In the genomic region with DNA sequence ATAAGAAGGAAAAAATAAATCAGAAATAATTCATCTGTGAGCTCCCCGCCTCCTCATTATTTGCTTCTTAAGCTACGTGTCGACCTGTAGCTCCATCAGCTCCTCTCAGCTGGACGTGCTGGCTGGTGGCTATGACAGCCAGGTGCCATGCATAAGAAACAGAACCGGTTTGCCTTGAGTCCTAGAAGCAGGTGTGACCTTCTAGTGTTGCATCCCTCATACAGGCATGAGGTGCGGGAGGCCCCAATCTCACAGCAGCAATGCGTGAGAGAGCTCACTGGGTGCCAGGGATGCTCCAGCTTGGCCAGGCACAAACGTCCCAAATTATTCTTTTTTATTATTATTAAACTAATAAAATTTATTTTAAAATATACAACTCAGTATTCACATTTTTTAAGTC, we compare ENCODE assay signal across 20 mouse cellular contexts.
DNase-seq lines count a peak whose midpoint lies in the region; ATAC-seq and TF ChIP-seq lines count a peak whose summit lies in the region.
"Had no signal": no experiment of that assay in that cellular context is flagged by ENCODE, and none has a peak within 500 bp of the region (broad histone marks: within the 10 kb centered on the region; RNA-seq: fewer than 3 reads in every experiment).

No protein-coding gene starts in this region.

- TF ChIP-seq CTCF in intestine, postnatal 0 days (IDR thresholded peaks at IDR 0.05; ENCODE audit: low read depth) = no peak
- TF ChIP-seq CTCF in lung, postnatal 0 days (IDR thresholded peaks at IDR 0.05) = no peak
- no peak for TF ChIP-seq CTCF in stomach, postnatal 0 days (IDR thresholded peaks at IDR 0.05; ENCODE audit: low read depth)
- TF ChIP-seq CTCF in left cerebral cortex, adult 2 months (IDR thresholded peaks at IDR 0.05) = no peak

- H3K9ac ChIP-seq in intestine, embryonic 14.5 days (ENCODE audit: low read length) = no peak overlapping the region
- H3K9ac ChIP-seq in intestine, postnatal 0 days (ENCODE audit: low read depth, low read length) = no peak overlapping the region
- H3K9ac ChIP-seq in lung, embryonic 15.5 days = no peak overlapping the region
- no peak overlapping the region for H3K9ac ChIP-seq in lung, postnatal 0 days (replicated peaks; ENCODE audit: low read depth)
- no peak overlapping the region for H3K9ac ChIP-seq in stomach, embryonic 14.5 days (replicated peaks; ENCODE audit: low read depth, low read length)
- no peak overlapping the region for H3K9ac ChIP-seq in stomach, postnatal 0 days (ENCODE audit: low read length)
- H3K9ac ChIP-seq: embryonic facial prominence, embryonic 15.5 days; hindbrain, embryonic 13.5 days had no signal

- DNase-seq in intestine, embryonic 14.5 days (ENCODE audit: low spot score) = peak; percentile 48
- no peak for DNase-seq in lung, postnatal 0 days (ENCODE audit: low spot score)
- DNase-seq in stomach, postnatal 0 days (ENCODE audit: low spot score) = no peak
- DNase-seq in left cerebral cortex, adult 2 months (ENCODE audit: extremely low spot score in 1 of 2, low spot score in 2 of 2) = no peak
- DNase-seq: adrenal gland, adult 8-10 months; cerebellum, adult 2 months; cerebellum, postnatal 14 days; embryo, embryonic 11 days; gastrocnemius, postnatal 36 days; heart, adult 18-20 months had no signal

- no peaks in the 10 kb centered on the region for H3K36me3 ChIP-seq in intestine, embryonic 14.5 days (ENCODE audit: control insufficient read depth, insufficient read depth, low read length)
- H3K36me3 ChIP-seq in intestine, postnatal 0 days (ENCODE audit: control insufficient read depth, insufficient read depth) = no peaks in the 10 kb centered on the region
- no peaks in the 10 kb centered on the region for H3K36me3 ChIP-seq in lung, embryonic 15.5 days
- no peaks in the 10 kb centered on the region for H3K36me3 ChIP-seq in lung, postnatal 0 days (ENCODE audit: insufficient read depth, low read length)
- H3K36me3 ChIP-seq in stomach, embryonic 14.5 days (ENCODE audit: control insufficient read depth, insufficient read depth, low read length) = no peaks in the 10 kb centered on the region
- no peaks in the 10 kb centered on the region for H3K36me3 ChIP-seq in stomach, postnatal 0 days (ENCODE audit: control insufficient read depth, insufficient read depth, low read length)
- H3K36me3 ChIP-seq: embryonic facial prominence, embryonic 15.5 days; forebrain, embryonic 10.5 days; hindbrain, embryonic 13.5 days had no signal

- intact Hi-C loops in left cerebral cortex, adult 2 months (cut with DNase I) = no loop called here

- no peaks in the 10 kb centered on the region for H3K27me3 ChIP-seq in intestine, embryonic 14.5 days (replicated peaks; ENCODE audit: control insufficient read depth, insufficient read depth, low read length)
- H3K27me3 ChIP-seq in intestine, postnatal 0 days (replicated peaks; ENCODE audit: control insufficient read depth, insufficient read depth, low read length) = no peaks in the 10 kb centered on the region
- H3K27me3 ChIP-seq in lung, embryonic 15.5 days = peaks cover 45% of the 10 kb centered on the region
- H3K27me3 ChIP-seq in lung, postnatal 0 days (replicated peaks; ENCODE audit: insufficient read depth, low read length) = no peaks in the 10 kb centered on the region
- H3K27me3 ChIP-seq in stomach, embryonic 14.5 days (ENCODE audit: control insufficient read depth, insufficient read depth, low read length) = no peaks in the 10 kb centered on the region
- no peaks in the 10 kb centered on the region for H3K27me3 ChIP-seq in stomach, postnatal 0 days (ENCODE audit: control insufficient read depth, insufficient read depth, low read length)
- H3K27me3 ChIP-seq: embryonic facial prominence, embryonic 15.5 days; hindbrain, embryonic 13.5 days had no signal

- TF ChIP-seq EP300 in lung, postnatal 0 days (IDR thresholded peaks at IDR 0.05) = no peak
- no peak for TF ChIP-seq EP300 in stomach, postnatal 0 days (optimal IDR thresholded peaks at IDR 0.05)

- ATAC-seq in intestine, embryonic 14.5 days (replicated peaks; ENCODE audit: low FRiP score, low TSS enrichment, low read depth) = no peak
- ATAC-seq in intestine, postnatal 0 days = no peak
- ATAC-seq in lung, embryonic 15.5 days (ENCODE audit: borderline replicate concordance, extremely low read depth, low FRiP score, low TSS enrichment) = no peak
- no peak for ATAC-seq in lung, postnatal 0 days
- no peak for ATAC-seq in stomach, embryonic 14.5 days (ENCODE audit: insufficient number of reproducible peaks, insufficient read depth, low FRiP score, low read depth)
- no peak for ATAC-seq in stomach, postnatal 0 days (ENCODE audit: low FRiP score, low TSS enrichment)
- ATAC-seq: forebrain, embryonic 14.5 days; hindbrain, postnatal 0 days had no signal

- no peak overlapping the region for H3K4me2 ChIP-seq in intestine, embryonic 14.5 days (ENCODE audit: low read length)
- no peak overlapping the region for H3K4me2 ChIP-seq in intestine, postnatal 0 days (replicated peaks; ENCODE audit: low read depth)
- H3K4me2 ChIP-seq in lung, embryonic 15.5 days = no peak overlapping the region
- no peak overlapping the region for H3K4me2 ChIP-seq in lung, postnatal 0 days (replicated peaks; ENCODE audit: low read depth, low read length)
- no peak overlapping the region for H3K4me2 ChIP-seq in stomach, embryonic 14.5 days (replicated peaks; ENCODE audit: low read depth, low read length)
- H3K4me2 ChIP-seq in stomach, postnatal 0 days (replicated peaks; ENCODE audit: low read depth) = no peak overlapping the region
- H3K4me2 ChIP-seq: embryonic facial prominence, embryonic 15.5 days; heart, embryonic 11.5 days; hindbrain, embryonic 13.5 days had no signal

- peak overlapping the region; percentile 82 for H3K27ac ChIP-seq in intestine, embryonic 14.5 days (ENCODE audit: low read depth)
- no peak overlapping the region for H3K27ac ChIP-seq in intestine, postnatal 0 days (ENCODE audit: low read depth, low read length)
- 0 out of 2 replicates have a peak overlapping the region, but pooled peaks have one; percentile 15 for H3K27ac ChIP-seq in lung, embryonic 15.5 days
- no peak overlapping the region for H3K27ac ChIP-seq in lung, postnatal 0 days (ENCODE audit: low read length)
- peak overlapping the region; percentile 87; the same call in 1 of the 2 replicates for H3K27ac ChIP-seq in stomach, embryonic 14.5 days (ENCODE audit: low read length)
- peak overlapping the region; percentile 71; the same call in 1 of the 2 replicates for H3K27ac ChIP-seq in stomach, postnatal 0 days (replicated peaks)
- H3K27ac ChIP-seq in left cerebral cortex, adult 2 months = no peak overlapping the region
- H3K27ac ChIP-seq: embryonic facial prominence, embryonic 15.5 days; forebrain, embryonic 10.5 days; hindbrain, embryonic 13.5 days; hindbrain, postnatal 0 days had no signal

- H3K4me3 ChIP-seq in intestine, embryonic 14.5 days (ENCODE audit: low read depth, low read length) = no peak overlapping the region
- no peak overlapping the region for H3K4me3 ChIP-seq in intestine, postnatal 0 days (ENCODE audit: low read depth, low read length)
- no peak overlapping the region for H3K4me3 ChIP-seq in lung, embryonic 15.5 days
- no peak overlapping the region for H3K4me3 ChIP-seq in lung, postnatal 0 days (ENCODE audit: low read depth, low read length)
- no peak overlapping the region for H3K4me3 ChIP-seq in stomach, embryonic 14.5 days (ENCODE audit: low read depth, low read length)
- no peak overlapping the region for H3K4me3 ChIP-seq in stomach, postnatal 0 days (ENCODE audit: low read depth, low read length)
- no peak overlapping the region for H3K4me3 ChIP-seq in left cerebral cortex, adult 2 months
- H3K4me3 ChIP-seq: embryonic facial prominence, embryonic 15.5 days; erythroblast, embryonic 14.5 days; forebrain, embryonic 10.5 days; hindbrain, embryonic 13.5 days had no signal

- no peaks in the 10 kb centered on the region for H3K9me3 ChIP-seq in intestine, embryonic 14.5 days (ENCODE audit: control insufficient read depth, low read length)
- no peaks in the 10 kb centered on the region for H3K9me3 ChIP-seq in intestine, postnatal 0 days (ENCODE audit: control insufficient read depth)
- H3K9me3 ChIP-seq in lung, embryonic 15.5 days = no peaks in the 10 kb centered on the region
- no peaks in the 10 kb centered on the region for H3K9me3 ChIP-seq in lung, postnatal 0 days (ENCODE audit: low read length)
- H3K9me3 ChIP-seq in stomach, embryonic 14.5 days (ENCODE audit: control insufficient read depth, low read depth, low read length) = no peaks in the 10 kb centered on the region
- no peaks in the 10 kb centered on the region for H3K9me3 ChIP-seq in stomach, postnatal 0 days (ENCODE audit: control insufficient read depth, low read length)
- H3K9me3 ChIP-seq: embryonic facial prominence, embryonic 15.5 days; forebrain, embryonic 10.5 days; hindbrain, embryonic 13.5 days had no signal

- H3K4me1 ChIP-seq in intestine, embryonic 14.5 days (replicated peaks; ENCODE audit: control insufficient read depth, insufficient read depth, low read length) = peaks cover 18% of the 10 kb centered on the region
- peaks cover 3% of the 10 kb centered on the region; the same call in 1 of the 2 replicates for H3K4me1 ChIP-seq in intestine, postnatal 0 days (replicated peaks; ENCODE audit: control insufficient read depth, insufficient read depth, low read length)
- H3K4me1 ChIP-seq in lung, embryonic 15.5 days = peaks cover 15% of the 10 kb centered on the region
- no peaks in the 10 kb centered on the region for H3K4me1 ChIP-seq in lung, postnatal 0 days (ENCODE audit: insufficient read depth, low read depth, low read length)
- peaks cover 15% of the 10 kb centered on the region for H3K4me1 ChIP-seq in stomach, embryonic 14.5 days (ENCODE audit: control insufficient read depth, insufficient read depth, low read length)
- 0 out of 2 replicates have a peak, but pooled peaks cover 5% of the 10 kb centered on the region for H3K4me1 ChIP-seq in stomach, postnatal 0 days (replicated peaks; ENCODE audit: control insufficient read depth, insufficient read depth)
- H3K4me1 ChIP-seq: forebrain, embryonic 10.5 days; hindbrain, embryonic 13.5 days had no signal

- WGBS in intestine, embryonic 14.5 days = 53% methylated on average over 8 of the region's 8 CpGs
- 58% methylated on average over 8 of the region's 8 CpGs for WGBS in intestine, postnatal 0 days
- 28% methylated on average over 8 of the region's 8 CpGs for WGBS in lung, embryonic 15.5 days
- WGBS in lung, postnatal 0 days = 41% methylated on average over 8 of the region's 8 CpGs
- WGBS in stomach, embryonic 14.5 days = 38% methylated on average over 8 of the region's 8 CpGs
- 48% methylated on average over 8 of the region's 8 CpGs for WGBS in stomach, postnatal 0 days

Comparison
In these comparisons a context has a peak if more than half of its experiments do, and no peak if none do; other contexts are left out.
1. H3K27ac ChIP-seq: peak in intestine, embryonic 14.5 days (single experiment), lung, embryonic 15.5 days (single experiment), stomach, embryonic 14.5 days (single experiment) and stomach, postnatal 0 days (single experiment); none in intestine, postnatal 0 days (single experiment), lung, postnatal 0 days (single experiment) and left cerebral cortex, adult 2 months (single experiment).